ENCODE assay signal across 9 mouse cellular contexts in genomic region chr5:38879989-38880706, GRCm38 (mm10). TPM values are rescaled to one million over a fixed set of nuclear protein-coding genes. Genes with fewer than 3 reads are reported as not detected.
A peak's percentile ranks its signal among the peaks of the same experiment; 100 is the strongest.
DNase-seq lines count a peak whose midpoint lies in the region; ATAC-seq and TF ChIP-seq lines count a peak whose summit lies in the region.
"Had no signal": no experiment of that assay in that cellular context is flagged by ENCODE, and none has a peak within 500 bp of the region (broad histone marks: within the 10 kb centered on the region; RNA-seq: fewer than 3 reads in every experiment).

No protein-coding gene starts in this region.

- no peaks in the 10 kb centered on the region for H3K36me3 ChIP-seq in kidney, postnatal 0 days (ENCODE audit: insufficient read depth, low read length)

- no peak overlapping the region for H3K27ac ChIP-seq in kidney, postnatal 0 days

- H3K4me1 ChIP-seq in kidney, postnatal 0 days (replicated peaks; ENCODE audit: insufficient read depth, low read length): no peaks in the 10 kb centered on the region

- H3K9ac ChIP-seq in kidney, postnatal 0 days (ENCODE audit: low read depth, low read length): no peak overlapping the region

- no peaks in the 10 kb centered on the region for H3K27me3 ChIP-seq in kidney, postnatal 0 days (ENCODE audit: insufficient read depth, low read length)

- no peak for TF ChIP-seq CTCF in kidney, postnatal 0 days (IDR thresholded peaks at IDR 0.05; ENCODE audit: low read depth)

- no peak overlapping the region for H3K4me3 ChIP-seq in kidney, postnatal 0 days (replicated peaks; ENCODE audit: low read depth, low read length)

- H3K4me2 ChIP-seq in kidney, postnatal 0 days (ENCODE audit: low read length): peak overlapping the region; percentile 15; the same call in 1 of the 2 replicates

- WGBS in kidney, postnatal 0 days: 21% methylated on average over 11 of the region's 11 CpGs

- no peak for ATAC-seq in kidney, postnatal 0 days (replicated peaks; ENCODE audit: low FRiP score, low read depth)

- DNase-seq in adrenal gland, adult (ENCODE audit: inconsistent age in 2 of 2, low spot score in 1 of 2): peak; percentile 12 to 31
- DNase-seq in adrenal gland, adult 18-20 months (ENCODE audit: low spot score in 2 of 2): no peak
- peak; percentile 50 for DNase-seq in kidney, postnatal 0 days (ENCODE audit: low spot score)
- DNase-seq in kidney, adult 18-20 months: no peak
- peak; percentile 43 to 53 for DNase-seq in right cerebral cortex, postnatal 10 days (ENCODE audit: low spot score in 2 of 2)
- DNase-seq in right cerebral cortex, postnatal 36 days (ENCODE audit: low spot score in 2 of 2): no peak
- peak; percentile 48 for DNase-seq in skeletal muscle tissue, adult 2 months (ENCODE audit: low read depth, low spot score)
- no peak for DNase-seq in left cerebral cortex, adult 8-10 months (ENCODE audit: low spot score in 2 of 2)

- no peaks in the 10 kb centered on the region for H3K9me3 ChIP-seq in kidney, postnatal 0 days (replicated peaks; ENCODE audit: low read length)

RNA-seq across cellular contexts. Expression of gene Clnk, which starts 3.5 kb away (rescaled TPM):
- under 1 TPM; 0.16 to 0.23 TPM for total RNA-seq in adrenal gland, adult 18-20 months (2021)
- not detected in 2 replicates for polyA plus RNA-seq in kidney, postnatal 0 days (2015; fragmentation: Nextera tagmentation; extraction: Ambion mirVana)
- total RNA-seq in left cerebral cortex, adult 8-10 months (2022): under 1 TPM in 3 of 4 experiments, not detected in 1; 0.22 to 0.39 (median 0.23) TPM
- polyA plus RNA-seq: heart, postnatal 0 days had no signal

Comparison
In these comparisons a context has a peak if more than half of its experiments do, and no peak if none do; other contexts are left out.
1. DNase-seq: peak in adrenal gland, adult (2 of 2), kidney, postnatal 0 days (single experiment), right cerebral cortex, postnatal 10 days (2 of 2) and skeletal muscle tissue, adult 2 months (single experiment); none in adrenal gland, adult 18-20 months (0 of 2), kidney, adult 18-20 months (single experiment), right cerebral cortex, postnatal 36 days (0 of 2) and left cerebral cortex, adult 8-10 months (0 of 2).